Mouse (Mus musculus) midbrain, embryonic 15.5 days (tissue): ENCODE results near the gene Hadha. TPM values are rescaled to one million over a fixed set of nuclear protein-coding genes. Genes with fewer than 3 reads are reported as not detected.

ENCODE experiments used
- ATAC-seq: fragments of 200-750 bp; cut with Nextera tagmentation; replicated peaks from 2 replicates; pipeline ENCODE4 v1.8.0; 2017; ENCODE audit warnings: moderate TSS enrichment
- H3K27ac ChIP-seq: fragments of 300-500 bp; sonication (generic); 2 replicates; pipeline ENCODE4 v1.5.1; 2015; ENCODE audit warnings: mild to moderate bottlenecking, inconsistent platforms
- H3K27me3 ChIP-seq: fragments of 300-500 bp; sonication (generic); replicated peaks from 2 replicates; pipeline ENCODE4 v1.6.1; 2015; ENCODE audit warnings: inconsistent platforms
- H3K36me3 ChIP-seq: fragments of 300-500 bp; sonication (generic); replicated peaks from 2 replicates; pipeline ENCODE4 v1.6.1; 2015; ENCODE audit warnings: inconsistent platforms
- H3K4me1 ChIP-seq: fragments of 300-500 bp; sonication (generic); 2 replicates; pipeline ENCODE4 v1.6.1; 2015; ENCODE audit warnings: inconsistent platforms
- H3K4me2 ChIP-seq: fragments of 300-500 bp; sonication (generic); 2 replicates; pipeline ENCODE4 v1.6.1; 2015; ENCODE audit warnings: inconsistent platforms, mild to moderate bottlenecking, moderate library complexity
- H3K4me3 ChIP-seq: fragments of 300-500 bp; sonication (generic); 2 replicates; pipeline ENCODE4 v1.5.1; 2015; ENCODE audit warnings: mild to moderate bottlenecking, inconsistent platforms
- H3K9ac ChIP-seq: fragments of 300-500 bp; sonication (generic); 2 replicates; pipeline ENCODE4 v1.6.1; 2015; ENCODE audit warnings: mild to moderate bottlenecking, inconsistent platforms
- H3K9me3 ChIP-seq: fragments of 300-500 bp; sonication (generic); 2 replicates; pipeline ENCODE4 v1.6.1; 2016; ENCODE audit warnings: inconsistent platforms
- WGBS: fragments of 180-500 bp; shearing (Covaris S2); methylation state at CpG from one replicate; pipeline ENCODE4 v1.1.7; 2015; ENCODE audit warnings: mixed read lengths; 5-methylcytosine and 5-hydroxymethylcytosine counted together
- microRNA counts: library from miRNA; unstranded; fragments of <30 nt; microRNA quantifications from one replicate; lab custom pipeline; 2016
- microRNA-seq: library from miRNA; unstranded; fragments of <30 nt; microRNA quantifications from one replicate; pipeline ENCODE4, GENCODE M21; 2016
- polyA plus RNA-seq: library from polyadenylated mRNA; unstranded; fragments of >200 nt; fragmentation: Nextera tagmentation; extraction: Ambion mirVana; gene quantifications from 2 replicates; pipeline ENCODE4 v1.2.1, GENCODE M21; 2015

Gene Hadha
- polyA plus RNA-seq, 1 experiment from 2014 or later = 69.9 TPM

GRCm38 (mm10) chr5:30072377-30072776 is 82.6 kb downstream of the Hadha start:
- H3K36me3 ChIP-seq = 0 out of 2 replicates have a peak, but pooled peaks cover 3% of the 10 kb centered on the region
- 0 out of 2 replicates have a peak, but pooled peaks have one; percentile 2 for ATAC-seq
- H3K9ac ChIP-seq = peak overlapping the region; percentile 57
- H3K4me2 ChIP-seq = peak overlapping the region; percentile 87
- H3K9me3 ChIP-seq = no peaks in the 10 kb centered on the region
- H3K4me3 ChIP-seq = peak overlapping the region; percentile 64
- no peak overlapping the region for H3K27ac ChIP-seq
- no peaks in the 10 kb centered on the region for H3K27me3 ChIP-seq
- H3K4me1 ChIP-seq = peaks cover 7% of the 10 kb centered on the region
- 54% methylated on average over 3 of the region's 3 CpGs for WGBS

- WGBS = 78% methylated on average over 6 of the region's 6 CpGs
- Histone ChIP-seq H3K27ac (no peak overlapping the region), H3K9me3 (no peaks in the 10 kb centered on the region), H3K36me3 (0 out of 2 replicates have a peak, but pooled peaks cover 3% of the 10 kb centered on the region), H3K9ac (no peak overlapping the region), H3K4me2 (no peak overlapping the region), H3K4me1 (peaks cover 7% of the 10 kb centered on the region), H3K4me3 (no peak overlapping the region), H3K27me3 (no peaks in the 10 kb centered on the region)
- no peak for ATAC-seq
Measured at GRCm38 (mm10) chr5:30071677-30072076, 83.3 kb downstream of the Hadha start.

MicroRNAs within 50 kb of the gene (microRNA counts, 519-probe panel; counts per million panel counts)
- 2,048 counts per million, percentile 20 among the panel's probes with 10 or more counts for microRNA mmu-miR-1960 (lab: Ali Mortazavi, UCI)

Small RNA genes within 50 kb of the gene (microRNA-seq; reads per million reads assigned to microRNA genes)
- gene Mir1960 = 0.74 reads per million

Other genes with a start within 250 kb of the Hadha start
- not detected in 2 replicates for gene Il6, start 142.0 kb downstream of the Hadha start, polyA plus RNA-seq
- 37.8 and 45.6 TPM in 2 replicates for gene Tyms, start 81.5 kb downstream of the Hadha start, polyA plus RNA-seq
- 10.4 and 13.6 TPM in 2 replicates for gene Garem2, start 50.0 kb downstream of the Hadha start, polyA plus RNA-seq
- gene 3110082J24Rik, start 49.1 kb downstream of the Hadha start, polyA plus RNA-seq = 3.1 and 3.9 TPM in 2 replicates
- 49.6 and 55.7 TPM in 2 replicates for gene Hadhb, start 86 bp upstream of the Hadha start, polyA plus RNA-seq
- gene Adgrf3, start 50.6 kb upstream of the Hadha start, polyA plus RNA-seq = not detected in 2 replicates
- gene Selenoi, start 77.4 kb upstream of the Hadha start, polyA plus RNA-seq = 28.0 and 31.1 TPM in 2 replicates
- 7.2 and 7.4 TPM in 2 replicates for gene Drc1, start 126.2 kb upstream of the Hadha start, polyA plus RNA-seq